Mouse (Mus musculus): Measurements from ENCODE around the gene Akap11.
"Not testable (repeated sequence)": the region's sequence is repeated elsewhere in the genome, so short reads cannot be mapped to it uniquely, and the experiment has no call there.

Akap11 gene

DNA sequence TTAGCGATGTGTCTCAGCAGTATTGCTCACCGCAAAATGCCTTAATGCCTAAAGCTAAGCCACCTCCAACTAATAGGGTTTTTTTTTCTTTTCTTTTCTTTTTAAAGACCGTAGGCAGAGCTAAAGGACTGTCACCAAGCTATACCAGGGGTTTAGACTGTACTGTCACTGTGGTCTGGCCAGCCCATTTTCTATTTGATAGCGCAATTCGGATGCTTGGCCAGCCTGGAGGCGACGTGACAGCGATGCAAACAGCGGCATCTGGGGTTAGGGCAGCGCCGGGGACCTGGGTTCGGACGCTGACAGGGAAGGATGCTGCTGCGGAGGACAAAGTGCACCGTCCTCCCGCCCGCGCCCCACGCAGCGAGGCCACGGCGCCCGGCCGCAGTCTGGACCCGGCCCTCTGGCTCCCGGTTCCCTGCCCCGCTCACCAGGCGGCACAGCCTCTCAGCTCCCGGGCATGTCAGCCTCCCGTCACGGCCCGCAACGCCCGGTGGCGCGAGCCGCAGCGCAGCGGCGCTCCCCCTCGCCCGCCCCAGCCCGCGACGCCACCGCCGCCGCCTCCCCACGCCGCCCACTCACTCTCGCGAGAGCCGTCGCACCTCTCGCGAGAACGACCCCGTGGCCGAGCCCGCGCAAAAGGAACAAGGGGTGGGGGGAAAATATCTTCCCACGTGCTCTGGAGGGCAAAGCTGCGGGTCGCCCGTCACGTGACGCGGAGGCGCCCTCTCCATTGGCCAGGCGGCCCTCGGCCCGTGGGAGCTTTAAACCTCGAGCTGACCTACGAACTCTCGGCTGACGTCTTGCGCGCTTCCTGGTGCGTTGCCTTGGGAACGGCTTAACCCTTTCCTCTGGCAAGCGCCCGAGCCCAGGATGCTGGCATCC is at the start of gene Akap11:
Gene Akap11, minus strand, starts transcription at position 528 of the 885 bp plus-strand sequence.
- DNase-seq, result peak; percentile 90 to 95

DNA sequence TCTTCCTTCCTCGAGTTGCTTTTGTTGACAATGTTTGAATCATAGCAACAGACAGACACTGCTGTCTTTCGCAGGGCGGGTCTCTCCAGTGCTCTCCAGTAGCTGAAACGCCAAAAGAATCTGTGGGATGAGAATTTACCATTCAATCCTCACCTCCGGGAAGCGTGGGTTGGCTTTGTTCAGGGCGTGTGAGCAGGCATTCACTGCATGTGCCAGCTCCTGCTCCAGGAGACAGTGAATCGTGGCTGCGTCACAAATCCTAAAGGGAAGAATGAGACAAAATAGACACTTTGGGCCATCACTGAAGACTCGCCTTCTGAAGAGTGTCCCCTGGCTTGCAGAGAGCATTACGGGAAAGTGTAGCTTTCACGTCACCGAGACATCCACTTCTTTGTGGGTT is 47.6 kb upstream of the Akap11 start:
- no peak for DNase-seq

- DNase-seq, result no peak
These were observed 46.6 kb upstream of the Akap11 start for GRCm38 (mm10) chr14:78583168-78583567.

DNA sequence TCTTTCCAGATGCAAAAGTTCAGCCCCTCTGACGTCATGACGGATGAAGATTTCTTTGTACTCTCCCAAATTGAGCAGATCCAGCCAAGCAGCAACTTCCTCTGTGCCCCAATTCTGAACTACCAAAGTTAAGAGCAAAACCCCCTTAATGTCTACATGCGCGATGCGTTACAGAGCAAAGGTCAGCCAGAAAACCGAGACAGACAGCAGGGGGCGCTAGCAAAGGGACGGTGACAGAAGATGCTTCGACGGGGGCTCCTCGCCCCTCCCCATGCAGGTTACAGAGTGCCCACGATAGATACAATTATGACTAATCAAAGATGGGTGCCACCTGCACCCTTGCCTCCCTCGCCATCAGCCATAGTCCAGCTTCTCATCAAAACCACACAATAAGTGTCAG is 39.3 kb upstream of the Akap11 start:
- peak in 1 of 2 experiments; percentile 11 for DNase-seq

- DNase-seq, result no peak
These were observed 31.8 kb upstream of the Akap11 start for GRCm38 (mm10) chr14:78568410-78568809.

DNA sequence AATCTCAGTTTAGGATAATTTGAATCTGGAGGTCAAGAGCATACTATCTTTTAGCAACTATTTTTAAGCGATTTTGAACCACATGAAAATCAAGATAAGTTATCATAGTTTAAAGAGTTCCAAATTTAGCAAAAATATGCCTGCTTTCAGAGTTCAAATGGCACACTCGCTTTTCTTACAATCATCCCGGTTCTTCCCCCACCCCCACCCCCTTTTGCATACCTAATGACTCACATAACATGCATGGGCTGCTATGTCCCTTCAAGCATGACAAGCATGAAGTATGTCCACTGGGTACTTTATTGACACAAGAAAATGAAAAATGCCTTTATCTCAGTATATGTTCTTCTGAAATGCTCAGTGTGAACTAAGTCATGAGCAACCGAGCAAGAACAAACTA is 29.8 kb upstream of the Akap11 start:
- no peak for DNase-seq

DNA sequence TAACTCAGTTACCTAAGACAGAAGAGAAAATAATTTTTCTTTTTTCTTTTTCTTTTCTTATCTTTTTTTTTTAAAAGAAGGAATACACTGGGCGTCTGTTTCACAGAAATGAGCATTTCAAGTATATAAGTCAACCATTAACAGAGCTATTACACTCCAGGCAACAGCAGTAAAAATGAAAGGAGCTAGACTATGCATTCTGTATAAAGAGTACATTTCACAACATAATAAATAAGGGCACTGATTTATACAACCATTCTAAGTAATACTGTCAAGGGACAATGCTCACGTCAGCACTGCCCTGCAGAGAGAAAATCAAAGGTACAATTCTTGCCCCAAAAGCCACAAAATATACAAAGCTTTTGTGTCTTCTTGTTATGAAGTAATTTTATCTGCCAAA is 27.7 kb upstream of the Akap11 start:
- no peak for DNase-seq

DNA sequence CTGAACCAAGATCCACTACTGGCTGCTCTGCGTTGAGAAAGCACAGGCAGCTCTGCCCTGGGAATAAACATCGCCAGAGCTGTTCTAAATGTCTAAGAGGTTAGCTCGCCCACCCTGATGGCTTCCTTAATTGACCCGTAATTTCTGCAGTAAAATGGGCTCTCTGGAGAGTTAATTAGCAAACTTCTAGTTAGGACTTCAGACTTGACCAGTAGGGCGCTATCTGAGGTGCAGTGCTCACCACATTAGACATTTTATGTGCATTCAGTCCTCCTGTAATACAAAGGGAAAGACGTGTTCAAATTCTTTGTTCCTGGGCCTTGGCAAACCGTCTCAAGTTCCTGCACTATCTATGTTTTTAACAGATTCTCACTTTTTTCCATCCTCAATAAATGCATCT is 26.6 kb upstream of the Akap11 start:
- DNase-seq, result no peak

- DNase-seq, result no peak
These were observed 25.5 kb upstream of the Akap11 start for GRCm38 (mm10) chr14:78562121-78562520.

DNA sequence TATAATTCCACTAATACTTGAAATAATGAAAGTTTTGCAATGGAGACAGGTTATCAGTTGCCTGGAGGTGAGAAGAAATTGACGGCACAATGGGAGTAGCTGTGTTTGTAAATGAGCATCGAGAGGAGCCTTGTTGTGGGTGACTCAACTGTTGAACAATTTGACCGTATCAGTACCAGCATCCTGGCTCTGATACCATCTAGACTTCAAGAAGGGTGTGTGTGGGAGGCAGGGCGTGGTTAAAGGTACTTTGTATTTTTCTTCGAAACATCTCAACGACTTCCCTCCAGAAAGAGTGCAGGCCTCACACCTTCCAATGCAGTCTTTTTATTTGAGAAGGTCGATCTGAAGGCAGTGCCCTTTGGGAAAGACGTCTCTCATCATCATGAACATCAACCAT is 22.4 kb upstream of the Akap11 start:
- peak; percentile 9 to 20 for DNase-seq

GRCm38 (mm10) chr14:78554830-78555229 is 18.2 kb upstream of the Akap11 start:
- not testable (repeated sequence) for DNase-seq

DNA sequence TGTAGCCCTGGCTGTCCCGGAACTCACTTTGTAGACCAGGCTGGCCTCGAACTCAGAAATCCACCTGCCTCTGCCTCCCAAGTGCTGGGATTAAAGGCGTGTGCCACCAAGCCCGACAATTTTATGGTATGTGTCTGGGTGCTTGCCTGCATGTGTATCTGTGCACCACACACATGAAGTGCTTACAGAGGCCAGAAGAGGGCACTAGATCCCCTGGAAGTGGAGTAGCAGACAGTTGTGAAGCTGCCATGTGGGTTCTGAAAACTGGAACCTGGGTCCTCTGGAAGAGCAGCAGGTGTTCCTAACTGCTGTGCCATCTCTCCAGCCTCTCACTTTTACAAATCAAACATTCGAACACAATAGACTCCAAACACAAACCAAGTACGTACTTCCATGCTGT is 17.1 kb upstream of the Akap11 start:
- DNase-seq, result no peak

DNA sequence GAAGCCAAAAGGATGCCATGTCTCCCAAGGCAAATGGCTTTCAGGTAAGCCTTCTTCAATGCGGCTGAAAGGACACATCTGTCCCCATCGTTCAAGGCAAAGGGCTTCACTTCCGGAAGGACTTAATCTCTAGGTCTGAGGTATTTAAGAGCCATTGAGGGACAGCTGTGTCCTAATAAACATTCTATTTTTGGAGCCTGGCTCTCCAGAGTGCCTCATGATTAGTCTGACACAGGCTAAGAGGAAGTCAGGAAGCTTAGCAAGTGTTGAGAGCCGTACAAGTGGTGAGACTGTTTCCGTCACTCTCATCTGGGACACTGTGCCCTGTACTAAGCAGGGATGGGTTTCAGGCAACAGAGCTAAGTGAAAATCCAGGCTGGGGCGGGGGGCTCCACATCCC is 12.2 kb upstream of the Akap11 start:
- no peak for DNase-seq

- no peak for DNase-seq
These were observed 4.7 kb upstream of the Akap11 start for GRCm38 (mm10) chr14:78541319-78541718.

- DNase-seq, result no peak
These were observed 3.2 kb upstream of the Akap11 start for GRCm38 (mm10) chr14:78539821-78540220.

GRCm38 (mm10) chr14:78538572-78539320 is 2.1 kb upstream of the Akap11 start:
- no peak for DNase-seq

DNA sequence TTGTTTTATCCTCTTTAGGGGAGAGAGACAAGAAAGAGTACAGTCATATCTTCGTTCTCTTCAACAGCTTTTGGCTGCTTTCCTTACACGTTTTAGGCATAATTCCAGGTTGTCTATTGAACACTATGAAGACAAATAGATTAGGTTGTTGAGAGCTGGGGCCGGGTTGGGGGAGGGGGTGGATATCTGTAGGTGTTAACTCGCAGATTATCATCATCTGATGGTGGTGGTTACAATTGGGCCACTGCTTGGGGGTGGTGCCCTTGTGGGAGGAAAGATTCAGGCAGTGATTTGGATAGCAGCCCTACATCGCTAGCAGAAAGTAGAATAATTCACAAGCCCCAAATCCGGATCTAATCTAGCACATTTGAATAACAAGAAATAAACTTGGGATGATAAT is 943 bp upstream of the Akap11 start:
- no peak for DNase-seq

- no peak for DNase-seq
These were observed 1.2 kb downstream of the Akap11 start for GRCm38 (mm10) chr14:78535366-78535765.

GRCm38 (mm10) chr14:78534651-78535050 is 2.0 kb downstream of the Akap11 start:
- DNase-seq, result no peak

- no peak for DNase-seq
These were observed 2.9 kb downstream of the Akap11 start for GRCm38 (mm10) chr14:78533701-78534100.

GRCm38 (mm10) chr14:78532345-78532744 is 4.3 kb downstream of the Akap11 start:
- DNase-seq, result no peak

DNA sequence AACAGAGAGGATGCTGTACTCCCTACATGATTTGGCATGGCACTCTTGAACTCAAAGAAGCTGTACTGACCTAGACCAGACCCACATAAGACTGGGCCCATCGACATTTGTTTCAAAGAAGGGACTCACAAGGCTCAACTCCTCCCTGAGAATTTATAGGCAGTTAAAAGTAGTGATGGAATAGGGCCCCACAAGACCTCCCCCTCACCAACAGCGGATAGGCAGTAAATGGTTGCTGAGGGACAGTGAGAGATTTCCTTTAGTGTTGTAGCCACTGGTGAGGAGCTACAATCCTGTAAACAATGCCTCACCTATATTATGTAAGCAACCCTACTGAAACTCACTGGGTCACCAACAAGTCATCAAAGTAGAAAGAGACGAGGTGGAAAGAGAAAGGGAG is 6.4 kb downstream of the Akap11 start:
- DNase-seq, result no peak

DNA sequence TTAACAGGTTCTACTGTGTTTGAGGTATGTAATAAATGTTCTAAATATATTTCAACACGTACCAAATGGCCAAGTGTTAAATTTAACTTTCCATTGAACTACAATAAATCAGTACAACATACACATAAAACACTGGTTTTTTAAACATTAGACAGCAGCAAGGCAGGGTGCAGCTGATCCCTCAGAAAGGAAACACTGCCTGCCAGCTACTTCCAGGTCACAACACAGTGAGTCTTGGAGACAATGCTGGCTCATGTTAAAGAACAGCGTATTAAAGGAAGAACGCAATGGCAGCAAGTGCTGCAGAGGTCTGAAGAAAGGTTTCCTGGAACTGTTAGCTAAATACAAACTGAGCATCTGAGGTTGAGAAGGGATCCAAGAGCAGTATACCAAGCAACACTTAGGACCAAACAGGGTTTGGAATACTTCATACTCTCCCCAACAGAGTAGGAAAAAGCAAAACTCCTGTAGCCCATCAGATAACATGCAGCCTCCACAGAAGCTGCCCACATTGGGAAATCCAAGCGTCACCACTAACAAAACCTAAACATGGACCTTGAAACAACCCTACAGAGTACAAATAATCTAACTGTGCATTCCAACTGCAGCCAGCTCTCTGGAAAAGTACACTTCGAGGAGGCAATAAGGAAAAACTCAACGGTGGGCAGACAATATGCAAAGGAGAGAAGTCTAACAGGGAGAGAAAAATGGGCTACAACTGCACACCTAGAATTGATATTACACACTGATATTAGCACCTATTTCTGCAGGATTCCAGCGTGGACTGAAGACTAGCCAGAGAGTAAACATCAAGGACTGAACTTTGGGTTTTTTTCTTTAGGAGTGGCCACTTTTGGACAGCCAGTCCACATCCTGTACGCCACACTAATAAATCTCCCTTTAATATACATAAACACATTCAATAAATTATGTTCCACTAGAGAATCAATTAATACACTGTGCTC is 7.9 kb downstream of the Akap11 start:
- no peak for DNase-seq
